Mouse (Mus musculus) limb, embryonic 14.5 days (tissue): ENCODE measurements around the gene Gdf10. TPM values are rescaled to one million over a fixed set of nuclear protein-coding genes. Genes with fewer than 3 reads are reported as not detected.

ENCODE experiments used
- ATAC-seq: fragments of 200-750 bp; cut with Nextera tagmentation; 2 replicates; pipeline ENCODE4 v1.8.0; 2017; ENCODE audit warnings: low read depth, moderate number of reproducible peaks, moderate TSS enrichment; ENCODE audit not compliant: low FRiP score
- DNase-seq: peaks from one replicate; pipeline ENCODE4 v3.0.0-alpha.2; 2015; ENCODE audit warnings: low spot score
- H3K27ac ChIP-seq: fragments of 300-500 bp; sonication (generic); replicated peaks from 2 replicates; pipeline ENCODE4 v1.5.1; 2014; ENCODE audit warnings: low read depth, mild to moderate bottlenecking, low read length, moderate library complexity, mixed read lengths
- H3K27me3 ChIP-seq: fragments of 300-500 bp; sonication (generic); 2 replicates; pipeline ENCODE4 v1.6.1; 2014; ENCODE audit warnings: low read length, mixed read lengths; ENCODE audit not compliant: control insufficient read depth, insufficient read depth
- H3K36me3 ChIP-seq: fragments of 300-500 bp; sonication (generic); 2 replicates; pipeline ENCODE4 v1.6.1; 2014; ENCODE audit warnings: mild to moderate bottlenecking, low read length, moderate library complexity, mixed read lengths; ENCODE audit not compliant: control insufficient read depth, insufficient read depth
- H3K4me1 ChIP-seq: fragments of 300-500 bp; sonication (generic); 2 replicates; pipeline ENCODE4 v1.6.1; 2014; ENCODE audit warnings: antibody characterized with exemption, low read length, mixed read lengths; ENCODE audit not compliant: control insufficient read depth, insufficient read depth
- H3K4me2 ChIP-seq: fragments of 300-500 bp; sonication (generic); replicated peaks from 2 replicates; pipeline ENCODE4 v1.6.1; 2014; ENCODE audit warnings: low read depth, mild to moderate bottlenecking, low read length, moderate library complexity; ENCODE audit not compliant: severe bottlenecking
- H3K4me3 ChIP-seq: fragments of 300-500 bp; sonication (generic); replicated peaks from 2 replicates; pipeline ENCODE4 v1.5.1; 2014; ENCODE audit warnings: low read length
- H3K9ac ChIP-seq: fragments of 300-500 bp; sonication (generic); 2 replicates; pipeline ENCODE4 v1.6.1; 2014; ENCODE audit warnings: mild to moderate bottlenecking, low read depth, low read length, moderate library complexity; ENCODE audit not compliant: severe bottlenecking
- H3K9me3 ChIP-seq: fragments of 300-500 bp; sonication (generic); 2 replicates; pipeline ENCODE4 v1.6.1; 2016; ENCODE audit warnings: low read length; ENCODE audit not compliant: control insufficient read depth
- POLR2A ChIP-seq: fragments of 200-500 bp; IDR thresholded peaks from 2 replicates; pipeline ENCODE4 v1.8.0; 2012; ENCODE audit warnings: inconsistent platforms, mild to moderate bottlenecking, moderate library complexity, borderline replicate concordance; ENCODE audit not compliant: insufficient read depth, insufficient read length; ENCODE audit errors: extremely low read depth
- WGBS: fragments of 180-500 bp; shearing (Covaris S2); extraction: QIAGEN DNeasy Blood & Tissue Kit; methylation state at CpG from one replicate; pipeline ENCODE4 v1.1.7; 2014; 5-methylcytosine and 5-hydroxymethylcytosine counted together
- polyA plus RNA-seq, 2 experiments: library from polyadenylated mRNA; depleted of rRNA in 1 of 2; stranded (reverse) in 1 of 2; unstranded in 1 of 2; fragments of >200 nt; fragmentation: Nextera tagmentation in 1 of 2; extraction: Ambion mirVana in 1 of 2; gene quantifications; 2 replicates each; pipeline versions ENCODE4 v1.2.1 to v1.2.3; 2012 to 2014

The Gdf10 gene
- polyA plus RNA-seq (2012; rRNA removed) (52.9 and 77.9 TPM in 2 replicates), polyA plus RNA-seq (2014; fragmentation: Nextera tagmentation; extraction: Ambion mirVana) (38.8 and 49.0 TPM in 2 replicates)

DNA sequence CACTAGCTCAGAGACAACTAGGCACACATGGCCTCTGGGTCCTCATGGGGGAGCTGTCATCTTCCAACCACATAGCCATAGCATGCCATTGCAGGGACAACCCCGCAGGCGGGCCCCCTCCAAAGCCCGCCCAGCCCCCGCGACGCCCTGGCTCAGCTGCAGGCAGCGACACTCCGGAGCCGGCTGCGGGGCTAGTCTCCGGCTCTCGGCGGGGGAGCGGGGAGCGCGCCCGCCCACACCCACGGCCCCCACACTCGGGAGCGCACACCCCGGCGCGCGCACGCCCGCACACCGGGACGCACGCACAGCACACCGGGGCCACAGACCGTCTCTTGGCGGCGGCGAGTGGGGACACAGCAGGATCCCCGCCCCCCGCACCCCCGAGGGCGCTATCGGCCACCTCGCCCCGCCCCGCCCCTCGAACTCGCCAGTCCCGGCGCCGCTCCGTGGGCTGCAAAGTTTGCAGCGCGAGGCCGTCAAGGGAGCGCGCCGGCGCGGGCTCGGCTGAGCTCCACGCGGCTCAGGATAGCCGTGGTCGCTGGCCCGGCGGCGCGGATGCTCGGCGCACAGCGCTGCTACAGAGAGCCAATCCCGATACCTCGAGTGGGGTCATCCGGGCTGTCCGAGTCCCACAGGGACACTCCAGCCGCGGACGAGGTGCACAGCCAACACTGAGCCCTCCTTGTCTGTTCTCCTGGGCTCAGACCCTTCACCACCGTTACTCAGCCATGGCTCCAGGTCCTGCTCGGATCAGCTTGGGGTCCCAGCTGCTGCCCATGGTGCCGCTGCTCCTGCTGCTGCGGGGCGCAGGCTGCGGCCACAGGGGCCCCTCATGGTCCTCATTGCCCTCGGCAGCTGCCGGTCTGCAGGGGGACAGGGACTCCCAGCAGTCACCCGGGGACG is at the start of gene Gdf10:
Gene Gdf10 (plus strand): TSS at position 420 of the 903 bp plus-strand sequence.
- Histone ChIP-seq H3K27ac (peak within 1 kb of the TSS; percentile 59), H3K9ac (peak within 1 kb of the TSS; percentile 74), H3K4me1 (peaks cover 56% of the 10 kb centered on the region), H3K36me3 (no peaks in the 10 kb centered on the region), H3K4me2 (peak within 1 kb of the TSS; percentile 85), H3K27me3 (peaks cover 9% of the 10 kb centered on the region; the same call in 1 of the 2 replicates), H3K4me3 (peak within 1 kb of the TSS; percentile 51), H3K9me3 (no peaks in the 10 kb centered on the region)
- ATAC-seq (peak; percentile 76), DNase-seq (peak; percentile 38)
- no peak for TF ChIP-seq POLR2A
- WGBS, result 0% methylated on average over 39 of the region's 85 CpGs

DNA sequence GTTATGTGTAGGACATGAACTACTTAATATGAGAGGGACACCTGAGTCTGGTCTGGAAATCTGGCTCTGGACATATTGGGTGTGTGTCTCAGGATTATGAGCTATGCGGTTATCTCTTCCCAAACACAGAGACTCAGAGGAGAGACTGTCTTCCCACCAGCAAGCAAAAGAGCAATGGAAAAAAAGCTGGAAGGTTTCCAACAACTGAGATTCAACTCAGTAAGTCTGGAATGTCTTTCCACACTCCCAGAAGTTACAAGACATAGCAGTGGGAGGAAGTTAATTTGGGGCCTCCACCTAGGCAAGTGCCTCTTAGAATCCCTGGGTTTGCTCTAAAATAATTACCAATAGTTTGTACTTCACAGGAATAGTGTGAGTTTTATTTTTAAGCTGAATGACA is 44.6 kb upstream of the Gdf10 start:
- Histone ChIP-seq H3K27me3 (no peaks in the 10 kb centered on the region), H3K9ac (no peak overlapping the region), H3K4me3 (no peak overlapping the region), H3K36me3 (no peaks in the 10 kb centered on the region), H3K27ac (no peak overlapping the region), H3K4me2 (no peak overlapping the region), H3K4me1 (no peaks in the 10 kb centered on the region), H3K9me3 (no peaks in the 10 kb centered on the region)
- peak; percentile 52 for DNase-seq
- ATAC-seq, result no peak
- WGBS, result 77% methylated on average over 1 of the region's 1 CpGs
- TF ChIP-seq POLR2A, result no peak

DNA sequence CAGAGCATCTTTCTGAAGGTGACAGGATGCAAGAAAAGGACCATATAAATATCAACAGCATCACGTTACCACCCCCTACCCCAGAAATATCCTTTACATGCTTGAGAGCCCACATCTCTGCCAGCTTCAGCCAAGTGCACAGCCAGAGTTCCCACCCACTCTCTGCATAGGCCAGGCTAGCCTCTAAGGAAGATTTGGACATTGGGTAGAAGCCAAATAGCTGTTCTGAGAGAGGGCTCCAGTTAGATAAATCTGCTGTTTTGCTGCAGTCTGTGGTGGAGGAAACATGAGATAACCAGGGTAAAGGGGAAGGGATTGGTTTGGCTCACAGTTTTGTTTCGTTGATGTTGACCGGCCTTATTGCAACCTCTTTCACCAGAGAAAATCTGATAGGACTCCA is 43.2 kb upstream of the Gdf10 start:
- DNase-seq (no peak), ATAC-seq (no peak)
- H3K4me2 ChIP-seq, result no peak overlapping the region
- no peaks in the 10 kb centered on the region for H3K27me3 ChIP-seq
- 89% methylated on average over 3 of the region's 3 CpGs for WGBS
- H3K9me3 ChIP-seq, result no peaks in the 10 kb centered on the region
- no peaks in the 10 kb centered on the region for H3K4me1 ChIP-seq
- no peak for TF ChIP-seq POLR2A
- H3K27ac ChIP-seq, result no peak overlapping the region
- H3K4me3 ChIP-seq, result no peak overlapping the region
- H3K9ac ChIP-seq, result no peak overlapping the region
- no peaks in the 10 kb centered on the region for H3K36me3 ChIP-seq

DNA sequence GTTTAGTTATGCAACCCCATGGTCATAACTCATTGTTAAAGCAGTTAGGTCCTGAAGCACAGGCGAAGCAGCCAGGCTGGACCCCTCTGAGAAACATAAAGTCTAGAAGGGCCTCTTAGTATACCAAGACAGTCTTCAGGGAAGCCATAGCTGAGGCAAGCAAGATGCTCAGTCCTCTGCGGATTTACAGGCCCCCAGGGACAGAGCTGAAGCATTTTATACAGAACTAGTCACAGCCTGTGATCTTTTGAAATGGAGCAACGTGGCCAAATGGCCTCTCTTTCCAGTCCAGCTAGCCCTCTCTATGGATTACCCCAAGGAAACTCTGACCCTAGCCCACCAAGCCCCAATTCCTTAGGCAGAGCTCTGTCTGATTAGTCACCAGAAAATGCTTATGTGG is 41.9 kb upstream of the Gdf10 start:
- Histone ChIP-seq H3K9ac (no peak overlapping the region), H3K27me3 (no peaks in the 10 kb centered on the region), H3K4me1 (no peaks in the 10 kb centered on the region), H3K4me2 (no peak overlapping the region), H3K4me3 (no peak overlapping the region), H3K36me3 (no peaks in the 10 kb centered on the region), H3K27ac (no peak overlapping the region), H3K9me3 (no peaks in the 10 kb centered on the region)
- no peak for ATAC-seq
- DNase-seq, result no peak
- WGBS, result 67% methylated on average over 3 of the region's 3 CpGs
- TF ChIP-seq POLR2A, result no peak

DNA sequence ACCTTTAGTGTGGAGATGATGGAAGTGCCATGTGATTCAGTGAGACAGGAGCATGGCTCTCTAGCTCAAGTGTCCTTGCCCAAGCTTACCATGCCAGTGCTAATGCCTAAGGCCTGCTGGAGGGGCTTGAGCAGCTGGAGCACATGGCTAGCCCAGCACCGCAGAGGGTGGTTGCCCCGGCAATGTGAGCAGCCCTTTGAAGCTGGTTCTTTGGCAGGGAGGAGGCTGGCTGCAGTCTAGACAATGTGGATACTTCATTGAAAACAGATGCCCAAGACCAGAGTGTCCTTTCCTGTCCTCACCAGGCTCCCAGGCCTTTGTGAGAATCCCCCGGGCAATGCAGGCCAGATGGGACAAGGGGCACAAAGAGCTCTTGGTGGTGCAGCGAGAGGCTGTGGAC is 40.3 kb upstream of the Gdf10 start:
- no peak for DNase-seq
- no peak overlapping the region for H3K27ac ChIP-seq

More for the DNA sequence above, 40.3 kb upstream of the Gdf10 start:
- H3K9me3 ChIP-seq, result no peaks in the 10 kb centered on the region
- no peaks in the 10 kb centered on the region for H3K4me1 ChIP-seq
- no peak overlapping the region for H3K4me2 ChIP-seq
- ATAC-seq, result no peak
- no peak overlapping the region for H3K4me3 ChIP-seq
- whole genome bisulfite sequencing, result 33% methylated on average over 4 of the region's 4 CpGs
- H3K36me3 ChIP-seq, result no peaks in the 10 kb centered on the region
- H3K27me3 ChIP-seq, result no peaks in the 10 kb centered on the region
- no peak overlapping the region for H3K9ac ChIP-seq
- no peak for TF ChIP-seq POLR2A
